Mouse (Mus musculus): Measurements from ENCODE around the gene Dock1. TPM values are rescaled to one million over a fixed set of nuclear protein-coding genes. Genes with fewer than 3 reads are reported as not detected.

Gene Dock1
- total RNA-seq, 2 experiments from 2014 or later = 46.8 to 47.5 TPM

DNA sequence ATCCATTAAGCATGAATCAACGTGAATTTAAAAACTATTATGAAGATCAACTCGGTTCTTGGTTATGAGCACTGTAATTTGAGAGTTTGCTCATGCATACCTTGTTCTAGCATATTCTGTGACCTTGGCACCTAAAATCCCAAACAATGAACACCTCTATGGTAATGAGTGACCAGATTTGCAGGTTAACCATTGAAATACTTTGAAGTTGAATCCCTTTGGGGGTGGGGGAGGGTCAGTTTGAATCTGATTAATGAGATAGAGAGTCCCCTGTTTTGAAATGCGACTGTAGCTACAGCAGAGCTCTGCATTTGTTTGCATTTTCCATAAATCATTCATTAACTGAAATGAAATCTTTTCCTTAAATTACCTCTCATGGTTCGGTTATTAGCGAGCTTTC, 364.4 kb downstream of the Dock1 start:
- no peak for DNase-seq
- intact Hi-C loops (cut with DNase I) = no loop called here

DNA sequence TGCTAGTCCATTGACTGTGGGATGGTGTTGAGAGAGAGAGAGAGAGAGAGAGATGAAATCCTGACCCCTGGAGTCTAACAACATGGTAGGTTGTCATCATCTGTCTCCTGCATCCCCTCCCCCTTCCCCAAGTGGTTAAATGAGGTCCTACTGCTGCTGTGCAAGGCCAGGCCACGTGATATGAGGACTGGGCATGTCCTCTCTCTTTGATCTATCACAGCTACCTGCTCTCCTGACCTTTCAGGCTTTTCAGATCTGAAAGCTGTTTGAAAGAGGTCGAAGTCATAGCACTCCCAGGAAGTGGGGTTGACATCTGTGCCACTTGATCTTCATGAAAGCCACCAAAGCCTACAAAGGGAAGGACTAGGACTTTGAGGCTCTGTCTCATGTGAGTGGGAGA, 365.2 kb downstream of the Dock1 start:
- intact Hi-C loops (cut with DNase I) = no loop called here
- DNase-seq = no peak

DNA sequence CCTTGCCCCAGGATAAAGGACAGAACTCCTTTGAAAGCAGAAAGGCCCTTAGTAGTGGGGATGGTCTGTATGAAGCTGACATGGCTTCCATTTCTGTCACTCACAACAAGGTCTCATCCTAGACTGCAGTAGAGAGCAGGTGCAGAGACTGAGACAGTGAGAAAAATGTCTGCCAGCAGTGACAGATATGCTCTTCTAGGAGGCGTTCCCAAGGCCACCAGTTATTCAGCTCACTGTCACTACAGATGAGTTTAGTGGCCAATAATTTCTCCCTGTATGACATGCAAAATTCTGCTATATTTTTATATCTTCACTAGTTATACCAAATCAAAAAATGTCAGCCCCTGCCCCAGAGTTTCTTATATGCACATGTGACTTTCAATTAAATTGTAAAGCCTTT, 368.5 kb downstream of the Dock1 start:
- no peak for DNase-seq
- intact Hi-C loops (cut with DNase I) = no loop called here

- no peak for DNase-seq
- intact Hi-C loops (cut with DNase I) = no loop called here
These were observed 373.7 kb downstream of the Dock1 start for GRCm38 (mm10) chr7:135043931-135044765.

DNA sequence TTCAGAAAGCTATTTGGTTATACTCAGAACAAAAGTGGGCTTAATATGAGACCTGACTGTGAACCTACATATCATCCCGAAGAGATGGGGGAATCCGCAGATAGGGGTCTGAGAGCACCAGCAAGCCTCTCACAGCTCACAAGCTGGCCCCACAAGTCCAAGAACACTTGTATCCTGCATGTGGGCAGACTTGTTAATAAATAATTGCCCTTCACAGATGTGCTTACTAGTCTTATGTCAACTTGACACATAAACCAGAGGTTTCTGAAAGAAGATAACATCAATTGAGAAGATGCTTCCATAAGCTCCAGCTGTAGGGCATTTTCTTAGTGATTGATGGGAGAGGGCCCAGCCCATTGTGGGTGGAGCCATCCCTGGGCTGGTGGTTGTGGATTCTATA, 379.0 kb downstream of the Dock1 start:
- DNase-seq = no peak
- intact Hi-C loops (cut with DNase I) = no loop called here

GRCm38 (mm10) chr7:135053186-135053715, 382.8 kb downstream of the Dock1 start:
- intact Hi-C loops (cut with DNase I) = no loop called here
- peak; percentile 8 to 18 for DNase-seq

GRCm38 (mm10) chr7:135054664-135055063, 384.2 kb downstream of the Dock1 start:
- DNase-seq = peak; percentile 7 to 9
- intact Hi-C loops (cut with DNase I) = no loop called here

DNA sequence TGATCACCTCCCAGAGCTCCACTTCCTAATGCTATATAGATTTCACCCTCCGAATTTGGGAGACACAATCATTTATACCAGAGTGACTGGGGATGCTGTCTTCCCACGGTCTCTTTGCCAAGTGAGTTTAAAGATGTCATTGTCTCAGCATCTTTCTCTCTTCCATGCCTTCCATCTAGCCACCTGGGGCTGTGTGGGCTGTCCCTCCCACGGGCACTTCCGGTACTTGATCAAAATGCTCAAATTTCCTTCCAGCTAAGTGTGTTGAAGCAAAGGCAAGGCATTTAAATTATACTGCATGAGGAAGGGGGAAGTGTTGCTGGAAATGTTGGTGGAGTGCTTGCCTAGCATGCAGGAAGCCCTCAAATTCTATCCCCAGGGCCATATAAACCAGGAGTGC, 388.6 kb downstream of the Dock1 start:
- intact Hi-C loops (cut with DNase I) = no loop called here
- no peak for DNase-seq

DNA sequence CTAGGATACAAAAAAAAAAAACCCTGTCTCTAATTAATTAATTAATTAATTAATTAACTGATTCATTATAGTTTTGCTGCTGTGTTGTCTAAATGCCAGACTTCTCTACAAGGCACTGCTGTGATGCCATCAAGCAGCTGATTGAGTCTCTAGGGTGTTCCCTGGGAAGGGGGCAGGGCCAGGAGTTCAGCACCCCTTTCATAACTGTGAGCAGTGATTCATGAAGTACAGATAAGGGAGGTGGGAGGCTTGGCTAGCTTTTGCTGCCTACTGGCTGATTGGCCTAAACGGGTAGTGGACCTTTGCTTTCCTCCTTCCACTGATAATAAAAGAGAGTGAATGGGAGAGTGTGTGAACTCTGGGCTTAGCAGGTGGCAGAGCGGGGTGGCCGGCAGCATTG, 389.1 kb downstream of the Dock1 start:
- intact Hi-C loops (cut with DNase I) = no loop called here
- DNase-seq = no peak

GRCm38 (mm10) chr7:135063886-135064285, 393.4 kb downstream of the Dock1 start:
- no peak for DNase-seq
- intact Hi-C loops (cut with DNase I) = no loop called here

- DNase-seq = no peak
- intact Hi-C loops (cut with DNase I) = no loop called here
These were observed 394.8 kb downstream of the Dock1 start for GRCm38 (mm10) chr7:135065301-135065700.

DNA sequence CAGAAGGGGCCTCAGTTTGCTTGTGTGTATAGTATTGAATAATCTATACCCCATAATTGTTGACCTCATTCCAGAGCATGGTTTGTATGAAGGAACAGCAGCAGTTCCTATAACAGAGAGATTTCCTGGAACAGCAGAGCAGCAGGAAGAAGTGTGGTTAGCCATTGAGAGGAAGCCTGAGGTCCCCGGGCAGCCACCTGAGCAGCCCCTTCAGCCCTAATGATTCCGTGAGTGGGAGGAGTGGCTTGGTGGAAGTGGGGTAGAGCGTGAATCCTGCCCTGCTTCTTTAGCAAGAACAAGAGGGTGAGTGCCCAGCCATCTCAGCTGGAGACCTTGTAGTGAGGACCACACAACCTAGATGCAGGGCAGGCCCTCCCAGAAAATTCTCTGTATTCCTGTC, 398.4 kb downstream of the Dock1 start:
- intact Hi-C loops (cut with DNase I) = no loop called here
- no peak for DNase-seq

GRCm38 (mm10) chr7:135076904-135077303, 406.4 kb downstream of the Dock1 start:
- intact Hi-C loops (cut with DNase I) = no loop called here
- DNase-seq = no peak

GRCm38 (mm10) chr7:135077340-135077739, 406.9 kb downstream of the Dock1 start:
- intact Hi-C loops (cut with DNase I) = no loop called here
- no peak for DNase-seq

DNA sequence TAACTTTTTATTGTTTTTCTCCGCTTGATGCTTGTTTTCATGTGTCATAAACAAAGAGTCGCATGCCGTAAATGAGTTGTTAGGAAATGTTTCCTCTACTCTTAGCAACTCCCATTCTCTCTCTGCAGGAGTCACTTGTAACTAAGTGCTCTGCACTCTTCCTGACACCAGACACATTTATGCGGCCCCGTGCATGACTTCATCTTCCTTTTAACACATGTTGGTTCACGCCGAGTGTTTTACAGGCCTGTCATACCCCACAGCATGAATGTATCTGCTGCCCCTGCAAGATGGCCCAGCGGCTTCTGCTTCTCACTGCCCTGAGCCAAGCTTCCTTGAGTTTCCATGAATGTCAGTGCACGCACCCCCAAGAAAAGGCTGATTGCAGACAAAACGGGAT, 407.4 kb downstream of the Dock1 start:
- no peak for DNase-seq
- intact Hi-C loops (cut with DNase I) = no loop called here

DNA sequence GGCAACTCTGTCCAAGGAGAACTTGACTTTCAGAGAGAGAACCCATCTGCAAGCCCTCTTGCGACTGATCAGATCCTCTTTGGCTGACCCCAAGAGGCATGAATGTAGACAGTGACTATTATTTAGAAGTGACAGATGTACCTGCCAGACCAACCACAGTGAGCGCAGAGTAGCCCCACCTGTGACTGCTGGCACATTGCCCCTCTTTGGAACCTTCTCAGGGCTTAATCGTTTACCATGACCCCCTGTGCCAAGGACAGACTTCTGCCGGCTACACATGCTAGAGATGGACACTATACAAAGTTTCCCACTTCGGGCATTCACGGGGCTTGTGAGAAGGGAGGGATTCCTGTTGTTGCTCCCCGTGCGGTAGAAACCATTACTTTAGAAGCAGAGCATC, 413.0 kb downstream of the Dock1 start:
- DNase-seq = no peak
- intact Hi-C loops (cut with DNase I) = no loop called here

- intact Hi-C loops (cut with DNase I) = no loop called here
- no peak for DNase-seq
These were observed 413.6 kb downstream of the Dock1 start for GRCm38 (mm10) chr7:135084069-135084468.

GRCm38 (mm10) chr7:135086556-135086955, 416.1 kb downstream of the Dock1 start:
- no peak for DNase-seq
- intact Hi-C loops (cut with DNase I) = no loop called here

DNA sequence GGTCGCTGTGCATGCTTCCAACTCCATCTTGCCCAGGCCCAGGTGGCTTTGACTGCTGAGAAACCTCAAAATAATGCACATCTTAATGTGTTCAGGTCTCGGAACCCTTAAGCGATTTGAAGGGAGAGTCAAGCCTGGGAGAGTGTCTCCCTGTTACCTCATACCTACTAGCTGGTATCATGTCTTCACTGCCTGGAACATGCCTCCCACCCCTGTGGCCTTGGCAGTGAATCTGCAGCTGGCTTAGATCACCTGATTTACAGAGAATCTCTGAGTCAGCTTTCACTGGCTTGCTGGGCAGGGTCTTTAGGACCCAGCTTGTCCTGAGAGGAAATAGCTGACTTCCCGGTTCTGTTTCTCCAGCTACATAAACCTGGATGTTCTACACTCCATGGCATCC, 419.2 kb downstream of the Dock1 start:
- no peak for DNase-seq
- intact Hi-C loops (cut with DNase I) = loop anchor here (10.0 kb wide), 2 partner anchors 295 to 375 kb away; no protein-coding TSS in a partner anchor

- DNase-seq = peak in 1 of 2 experiments; percentile 15
- intact Hi-C loops (cut with DNase I) = loop anchor here (10.0 kb wide), 2 partner anchors 291 to 371 kb away; no protein-coding TSS in a partner anchor
These were observed 423.4 kb downstream of the Dock1 start for GRCm38 (mm10) chr7:135093851-135094250.

GRCm38 (mm10) chr7:135101921-135102320, 431.5 kb downstream of the Dock1 start:
- intact Hi-C loops (cut with DNase I) = no loop called here
- DNase-seq = no peak

DNA sequence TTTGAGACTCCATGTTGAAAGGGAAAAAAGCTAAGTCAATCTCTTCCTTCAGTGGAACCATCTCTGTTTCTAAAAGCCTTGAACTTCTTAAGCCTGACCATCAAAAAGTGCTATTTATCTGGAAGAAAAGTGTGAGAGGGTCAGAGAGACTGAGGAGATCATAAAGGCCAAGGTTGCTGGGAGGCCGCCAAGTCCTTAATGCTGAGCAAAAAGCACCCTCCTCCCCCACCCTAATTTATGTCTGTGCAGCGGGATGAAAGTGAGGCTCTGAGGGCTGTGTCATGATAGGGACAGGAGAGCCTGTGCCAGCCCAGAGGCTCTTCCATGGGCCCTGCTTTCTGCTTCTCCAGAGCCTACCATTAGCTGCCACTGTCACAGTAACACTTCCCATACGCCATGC, 436.1 kb downstream of the Dock1 start:
- intact Hi-C loops (cut with DNase I) = no loop called here

More for the DNA sequence above, 436.1 kb downstream of the Dock1 start:
- DNase-seq = no peak
